Mouse (Mus musculus) hindbrain, embryonic 13.5 days (tissue): ENCODE results near the gene Ppp5c. TPM values are rescaled to one million over a fixed set of nuclear protein-coding genes. Genes with fewer than 3 reads are reported as not detected.

Experiments
- ATAC-seq: fragments of 200-750 bp; cut with Nextera tagmentation; 2 replicates; pipeline ENCODE4 v1.8.0; 2017; ENCODE audit warnings: moderate TSS enrichment; ENCODE audit not compliant: low FRiP score
- H3K27ac ChIP-seq: fragments of 300-500 bp; sonication (generic); 2 replicates; pipeline ENCODE4 v1.5.1; 2015; ENCODE audit warnings: inconsistent platforms, mild to moderate bottlenecking, moderate library complexity
- H3K27me3 ChIP-seq: fragments of 300-500 bp; sonication (generic); 2 replicates; pipeline ENCODE4 v1.6.1; 2015; ENCODE audit warnings: mild to moderate bottlenecking, inconsistent platforms
- H3K36me3 ChIP-seq: fragments of 300-500 bp; sonication (generic); 2 replicates; pipeline ENCODE4 v1.6.1; 2015; ENCODE audit warnings: mild to moderate bottlenecking, inconsistent platforms
- H3K4me1 ChIP-seq: fragments of 300-500 bp; sonication (generic); replicated peaks from 2 replicates; pipeline ENCODE4 v1.6.1; 2015; ENCODE audit warnings: inconsistent platforms
- H3K4me2 ChIP-seq: fragments of 300-500 bp; sonication (generic); 2 replicates; pipeline ENCODE4 v1.6.1; 2015; ENCODE audit warnings: inconsistent platforms, mild to moderate bottlenecking, moderate library complexity
- H3K4me3 ChIP-seq: fragments of 300-500 bp; sonication (generic); 2 replicates; pipeline ENCODE4 v1.5.1; 2015; ENCODE audit warnings: mild to moderate bottlenecking, inconsistent platforms
- H3K9ac ChIP-seq: fragments of 300-500 bp; sonication (generic); 2 replicates; pipeline ENCODE4 v1.6.1; 2015; ENCODE audit warnings: mild to moderate bottlenecking, inconsistent platforms
- H3K9me3 ChIP-seq: fragments of 300-500 bp; sonication (generic); 2 replicates; pipeline ENCODE4 v1.6.1; 2016; ENCODE audit warnings: inconsistent platforms
- WGBS: fragments of 180-500 bp; shearing (Covaris S2); methylation state at CpG from one replicate; pipeline ENCODE4 v1.1.7; 2015; 5-methylcytosine and 5-hydroxymethylcytosine counted together
- polyA plus RNA-seq: library from polyadenylated mRNA; unstranded; fragments of >200 nt; fragmentation: Nextera tagmentation; extraction: Ambion mirVana; gene quantifications from 2 replicates; pipeline ENCODE4 v1.2.1, GENCODE M21; 2015

Gene Ppp5c
- polyA plus RNA-seq, 1 experiment from 2014 or later: 109 TPM

GRCm38 (mm10) chr7:17048431-17049190 lies 20.9 kb upstream of the Ppp5c start:
- no peaks in the 10 kb centered on the region for H3K36me3 ChIP-seq
- no peak for ATAC-seq
- no peaks in the 10 kb centered on the region for H3K4me1 ChIP-seq
- no peaks in the 10 kb centered on the region for H3K9me3 ChIP-seq
- H3K27ac ChIP-seq: no peak overlapping the region
- H3K9ac ChIP-seq: no peak overlapping the region
- H3K27me3 ChIP-seq: no peaks in the 10 kb centered on the region
- no peak overlapping the region for H3K4me3 ChIP-seq
- no peak overlapping the region for H3K4me2 ChIP-seq
- 84% methylated on average over 10 of the region's 10 CpGs for WGBS

DNA sequence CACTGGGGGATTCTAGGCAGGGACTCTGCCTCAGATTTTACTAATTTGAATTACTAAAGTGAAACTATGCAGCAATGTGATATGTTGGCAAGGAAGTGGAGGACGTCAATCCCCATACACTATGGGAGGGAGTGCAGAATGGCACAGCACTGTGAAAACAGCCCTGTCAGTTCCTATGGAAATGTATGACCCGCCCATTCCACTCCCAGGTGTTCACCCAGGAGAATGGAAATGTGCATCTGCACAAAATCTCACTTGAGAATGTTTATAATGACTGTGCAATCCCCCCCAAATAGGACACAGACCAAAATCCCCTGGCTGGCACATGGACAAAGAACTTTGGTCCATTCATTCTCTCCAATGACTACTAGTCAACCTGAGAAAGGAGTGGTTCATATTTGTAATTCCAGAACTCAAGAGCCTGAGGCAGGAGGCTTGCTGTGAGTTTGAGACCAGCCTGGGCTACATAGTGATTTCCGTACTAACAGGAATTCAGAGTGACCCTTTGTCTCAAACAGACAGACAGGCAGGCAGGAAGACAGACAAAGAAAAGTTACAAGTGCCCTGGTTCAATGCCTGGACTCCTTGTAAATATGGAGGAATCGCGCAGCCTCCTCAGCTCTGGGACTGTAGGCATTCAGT lies 19.4 kb upstream of the Ppp5c start:
- no peaks in the 10 kb centered on the region for H3K4me1 ChIP-seq
- H3K27me3 ChIP-seq: no peaks in the 10 kb centered on the region
- no peaks in the 10 kb centered on the region for H3K36me3 ChIP-seq
- no peak overlapping the region for H3K4me2 ChIP-seq
- WGBS: 90% methylated on average over 5 of the region's 5 CpGs
- H3K27ac ChIP-seq: no peak overlapping the region
- ATAC-seq: no peak
- no peak overlapping the region for H3K4me3 ChIP-seq
- H3K9me3 ChIP-seq: no peaks in the 10 kb centered on the region
- no peak overlapping the region for H3K9ac ChIP-seq

DNA sequence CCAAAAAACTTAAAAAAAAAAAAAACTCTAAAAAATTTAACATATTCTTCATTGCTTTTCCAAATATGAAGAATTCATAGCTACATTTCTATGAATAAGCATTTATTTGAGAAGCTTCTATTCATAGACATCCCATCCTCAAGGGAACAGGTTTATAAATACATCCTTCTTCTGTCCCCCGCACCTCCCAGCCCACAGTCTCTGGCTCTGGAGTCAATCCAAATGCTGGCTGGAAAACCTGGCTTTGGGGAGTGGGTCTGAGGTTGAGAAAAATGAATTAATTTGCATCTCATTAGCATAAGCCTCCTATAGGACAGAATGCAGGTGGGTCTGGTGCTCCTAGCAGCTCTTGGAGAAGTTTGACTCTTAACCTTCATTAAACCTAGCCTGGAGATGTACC lies 18.0 kb upstream of the Ppp5c start:
- Histone ChIP-seq H3K36me3 (no peaks in the 10 kb centered on the region), H3K27ac (no peak overlapping the region), H3K9me3 (no peaks in the 10 kb centered on the region), H3K4me1 (no peaks in the 10 kb centered on the region), H3K4me2 (no peak overlapping the region), H3K4me3 (no peak overlapping the region), H3K9ac (no peak overlapping the region), H3K27me3 (no peaks in the 10 kb centered on the region; the same call in 1 of the 2 replicates)
- peak; percentile 26; the same call in 1 of the 2 replicates for ATAC-seq
- WGBS: 74% methylated on average over 1 of the region's 1 CpGs

DNA sequence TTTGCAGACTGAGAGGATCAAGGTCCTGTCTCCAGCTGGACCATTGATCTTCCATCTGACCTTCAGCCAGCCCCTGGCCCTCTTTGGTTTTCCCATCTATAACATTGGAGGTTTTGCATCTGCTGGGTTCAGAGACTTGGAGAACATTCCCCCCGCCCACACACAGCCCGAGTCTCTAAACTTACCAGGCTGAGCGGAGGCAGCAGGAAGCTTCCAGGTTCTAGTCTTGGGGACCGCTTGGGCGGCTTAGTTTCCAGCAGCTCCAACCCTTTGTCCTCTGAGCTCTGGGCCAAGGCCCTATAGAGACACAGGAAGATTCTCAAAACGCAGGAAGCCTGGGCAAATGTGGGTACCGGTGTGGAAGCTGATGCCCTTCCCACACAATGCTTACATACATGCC lies 11.6 kb upstream of the Ppp5c start:
- H3K9ac ChIP-seq: no peak overlapping the region
- no peak overlapping the region for H3K4me2 ChIP-seq
- H3K27me3 ChIP-seq: no peaks in the 10 kb centered on the region; the same call in 1 of the 2 replicates
- no peak for ATAC-seq
- no peak overlapping the region for H3K4me3 ChIP-seq
- peaks cover 6% of the 10 kb centered on the region; the same call in 1 of the 2 replicates for H3K4me1 ChIP-seq
- no peak overlapping the region for H3K27ac ChIP-seq
- 93% methylated on average over 7 of the region's 7 CpGs for WGBS
- no peaks in the 10 kb centered on the region for H3K9me3 ChIP-seq
- H3K36me3 ChIP-seq: 0 out of 2 replicates have a peak, but pooled peaks cover 2% of the 10 kb centered on the region

DNA sequence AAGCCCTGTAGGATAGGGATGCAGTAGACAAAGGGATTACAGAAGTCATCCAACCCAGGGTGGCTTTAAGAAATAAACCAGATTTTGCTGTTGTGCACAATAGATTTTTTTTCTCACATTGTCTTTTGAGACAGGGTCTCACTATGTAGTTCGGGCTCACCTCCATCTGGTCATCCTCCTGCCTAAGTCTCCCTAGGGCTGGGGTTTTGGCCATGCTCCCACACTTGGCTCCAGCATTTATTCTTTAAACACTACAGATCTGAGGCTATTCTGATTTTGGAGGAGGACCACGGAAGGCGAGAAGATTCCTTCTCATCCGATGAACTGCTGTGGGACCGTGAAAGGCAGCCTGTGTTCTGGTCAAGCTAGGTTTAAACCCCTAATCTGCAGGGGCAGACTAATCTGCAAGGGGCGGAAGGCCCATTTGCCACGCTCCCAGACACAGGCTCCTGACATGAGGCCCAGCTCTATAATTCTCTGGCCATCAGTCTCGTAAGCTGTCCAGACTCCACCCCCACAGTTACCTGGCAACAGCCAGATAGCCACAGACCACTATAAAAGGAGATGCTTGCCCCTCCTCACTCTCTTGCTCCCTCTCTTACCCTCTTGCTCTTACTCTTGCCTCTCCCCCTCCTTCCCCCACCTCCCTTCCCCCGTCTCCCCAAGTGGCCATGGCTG lies 10.4 kb upstream of the Ppp5c start:
- Histone ChIP-seq H3K4me1 (peaks cover 6% of the 10 kb centered on the region; the same call in 1 of the 2 replicates), H3K9ac (no peak overlapping the region), H3K27me3 (no peaks in the 10 kb centered on the region; the same call in 1 of the 2 replicates), H3K4me2 (no peak overlapping the region), H3K9me3 (no peaks in the 10 kb centered on the region), H3K4me3 (no peak overlapping the region), H3K27ac (no peak overlapping the region), H3K36me3 (0 out of 2 replicates have a peak, but pooled peaks cover 2% of the 10 kb centered on the region)
- WGBS: 42% methylated on average over 9 of the region's 9 CpGs
- peak; percentile 41; the same call in 1 of the 2 replicates for ATAC-seq

- WGBS: 89% methylated on average over 7 of the region's 7 CpGs
- no peak for ATAC-seq
- Histone ChIP-seq H3K9ac (no peak overlapping the region), H3K4me3 (no peak overlapping the region), H3K27me3 (0 out of 2 replicates have a peak, but pooled peaks cover 5% of the 10 kb centered on the region), H3K4me2 (no peak overlapping the region), H3K4me1 (peaks cover 19% of the 10 kb centered on the region), H3K9me3 (no peaks in the 10 kb centered on the region), H3K36me3 (0 out of 2 replicates have a peak, but pooled peaks cover under 1% of the 10 kb centered on the region), H3K27ac (no peak overlapping the region)
Observed at GRCm38 (mm10) chr7:17030239-17030638, 2.5 kb upstream of the Ppp5c start.

DNA sequence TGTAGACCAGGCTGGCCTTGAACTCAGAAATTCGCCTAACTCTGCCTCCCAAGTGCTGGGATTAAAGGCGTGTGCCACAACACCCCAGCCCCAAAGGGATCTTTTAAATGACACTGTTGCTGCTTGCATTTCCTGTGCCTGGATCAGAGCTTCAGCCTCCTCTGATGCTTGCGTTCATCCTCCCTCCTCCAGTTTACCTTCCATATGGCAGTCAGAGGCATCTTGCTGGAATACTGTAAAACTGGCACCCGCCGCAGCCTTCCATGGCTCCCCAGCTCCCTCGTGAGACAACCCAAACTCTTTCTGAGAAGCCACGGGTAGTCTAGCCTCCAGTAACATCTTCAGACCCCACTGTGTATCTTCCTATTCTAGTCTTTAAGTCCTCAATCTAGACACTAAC lies 1.2 kb upstream of the Ppp5c start:
- H3K27me3 ChIP-seq: 0 out of 2 replicates have a peak, but pooled peaks cover 5% of the 10 kb centered on the region
- WGBS: 69% methylated on average over 7 of the region's 7 CpGs
- H3K9me3 ChIP-seq: no peaks in the 10 kb centered on the region
- H3K9ac ChIP-seq: no peak overlapping the region
- H3K4me2 ChIP-seq: no peak overlapping the region
- peaks cover 33% of the 10 kb centered on the region for H3K4me1 ChIP-seq
- no peak overlapping the region for H3K27ac ChIP-seq
- peaks cover 14% of the 10 kb centered on the region for H3K36me3 ChIP-seq
- no peak overlapping the region for H3K4me3 ChIP-seq
- ATAC-seq: no peak

DNA sequence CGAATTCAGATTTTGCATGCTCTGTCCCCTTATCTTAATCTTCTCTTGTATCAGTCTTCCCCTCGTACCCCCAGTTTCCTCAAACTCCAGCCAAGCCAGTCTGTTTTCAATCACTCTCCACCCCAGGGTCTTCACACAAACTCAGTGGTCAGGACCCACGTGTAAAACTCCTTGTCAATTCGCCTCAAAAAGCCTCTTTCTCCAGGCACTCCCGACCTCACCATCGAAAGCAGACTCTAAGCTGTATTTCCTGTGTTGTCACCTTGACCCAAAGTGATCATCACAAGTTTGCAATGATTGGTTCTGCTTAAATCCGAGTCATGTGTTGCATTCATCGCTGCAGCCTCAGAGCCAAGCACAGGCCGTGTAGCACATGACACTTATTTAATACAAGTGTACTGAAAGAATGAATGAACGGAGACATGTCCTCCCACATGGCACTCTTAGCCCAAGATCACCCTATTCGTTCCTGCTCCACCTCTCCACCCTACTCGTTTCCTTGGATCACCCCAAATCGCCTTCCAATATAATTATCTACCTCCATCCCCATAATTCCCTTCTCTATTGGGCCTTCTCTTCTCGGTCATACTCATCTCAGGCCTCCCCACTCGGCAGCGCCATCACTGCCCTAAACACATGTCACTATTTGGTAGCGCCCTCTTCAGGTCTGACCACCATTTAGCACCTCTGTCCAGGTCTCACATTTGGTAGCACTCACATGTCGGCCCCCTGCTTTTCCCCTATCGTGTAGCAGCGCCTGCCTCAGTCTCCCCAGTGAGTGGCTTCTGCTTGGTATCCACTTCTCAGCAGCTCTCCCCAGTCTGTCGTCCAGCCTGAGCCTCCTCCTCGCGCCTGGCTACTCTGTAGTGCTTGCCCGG lies 775 bp downstream of the Ppp5c start:
- Histone ChIP-seq H3K27ac (peak overlapping the region; percentile 76), H3K36me3 (peaks cover 31% of the 10 kb centered on the region), H3K4me1 (peaks cover 36% of the 10 kb centered on the region), H3K4me2 (peak overlapping the region; percentile 83), H3K9me3 (no peaks in the 10 kb centered on the region), H3K4me3 (peak overlapping the region; percentile 84), H3K9ac (peak overlapping the region; percentile 88), H3K27me3 (0 out of 2 replicates have a peak, but pooled peaks cover 5% of the 10 kb centered on the region)
- peak; percentile 66; the same call in 1 of the 2 replicates for ATAC-seq
- 10% methylated on average over 24 of the region's 24 CpGs for WGBS

- Histone ChIP-seq H3K9ac (peak overlapping the region; percentile 88; the same call in 1 of the 2 replicates), H3K9me3 (no peaks in the 10 kb centered on the region), H3K4me1 (peaks cover 36% of the 10 kb centered on the region), H3K27me3 (0 out of 2 replicates have a peak, but pooled peaks cover 5% of the 10 kb centered on the region), H3K4me3 (peak overlapping the region; percentile 84), H3K4me2 (peak overlapping the region; percentile 83), H3K36me3 (peaks cover 40% of the 10 kb centered on the region), H3K27ac (no peak overlapping the region)
- ATAC-seq: no peak
- 83% methylated on average over 9 of the region's 9 CpGs for WGBS
Observed at GRCm38 (mm10) chr7:17025896-17026622, 1.7 kb downstream of the Ppp5c start.

GRCm38 (mm10) chr7:17025505-17025894 lies 2.2 kb downstream of the Ppp5c start:
- WGBS: 82% methylated on average over 4 of the region's 4 CpGs
- Histone ChIP-seq H3K27ac (no peak overlapping the region), H3K9ac (peak overlapping the region; percentile 88; the same call in 1 of the 2 replicates), H3K36me3 (peaks cover 45% of the 10 kb centered on the region), H3K4me1 (peaks cover 36% of the 10 kb centered on the region), H3K27me3 (0 out of 2 replicates have a peak, but pooled peaks cover 4% of the 10 kb centered on the region), H3K4me3 (0 out of 2 replicates have a peak overlapping the region, but pooled peaks have one; percentile 84), H3K9me3 (no peaks in the 10 kb centered on the region), H3K4me2 (0 out of 2 replicates have a peak overlapping the region, but pooled peaks have one; percentile 83)
- ATAC-seq: no peak
